Mouse (Mus musculus) MEL (cell line): ENCODE data around the gene Ddx5. TPM values are rescaled to one million over a fixed set of nuclear protein-coding genes. Genes with fewer than 3 reads are reported as not detected.

Source experiments
- DNase-seq: peaks from one replicate; pipeline ENCODE4 v3.0.0; 2011; ENCODE audit warnings: low read depth, low spot score
- H3K27ac ChIP-seq: 2 replicates; pipeline ENCODE4 v1.5.1; 2012; ENCODE audit warnings: low read depth, mild to moderate bottlenecking, control low read depth, low read length, moderate library complexity; ENCODE audit not compliant: control insufficient read depth
- H3K27me3 ChIP-seq, 2 experiments: fragments of 150-350 bp in 1 of 2; sonication (generic) in 1 of 2; 2 replicates each; pipeline ENCODE4 v1.6.1; 2012; ENCODE audit warnings: low read length in 2 of 2, mild to moderate bottlenecking in 2 of 2, improper control_type of control experiment in 1 of 2, moderate library complexity in 1 of 2; ENCODE audit not compliant: insufficient read depth in 2 of 2, control insufficient read depth in 1 of 2
- H3K36me3 ChIP-seq, 2 experiments: 2 replicates each; pipeline ENCODE4 v1.6.1; 2012 to 2014; ENCODE audit warnings: low read length in 2 of 2, improper control_type of control experiment in 1 of 2, inconsistent platforms in 1 of 2, mild to moderate bottlenecking in 1 of 2; ENCODE audit not compliant: insufficient read depth in 2 of 2, control insufficient read depth in 1 of 2
- H3K4me1 ChIP-seq, 2 experiments: fragments of 150-350 bp in 1 of 2; sonication (generic) in 1 of 2; 2 replicates each; pipeline ENCODE4 v1.6.1; 2012; ENCODE audit warnings: low read length in 2 of 2, improper control_type of control experiment in 1 of 2, mild to moderate bottlenecking in 1 of 2; ENCODE audit not compliant: insufficient read depth in 2 of 2, control insufficient read depth in 1 of 2
- H3K4me3 ChIP-seq, 2 experiments: fragments of 150-350 bp in 1 of 2; sonication (generic) in 1 of 2; 2 replicates each; pipeline ENCODE4 v1.5.1; 2012; ENCODE audit warnings: low read depth in 2 of 2, low read length in 2 of 2, mild to moderate bottlenecking in 2 of 2, moderate library complexity in 2 of 2, control low read depth in 1 of 2, improper control_type of control experiment in 1 of 2; ENCODE audit not compliant: control insufficient read depth in 1 of 2, insufficient read depth in 1 of 2
- H3K79me2 ChIP-seq: 2 replicates; pipeline ENCODE4 v1.6.1; 2012; ENCODE audit warnings: mild to moderate bottlenecking, low read length, moderate library complexity; ENCODE audit not compliant: control insufficient read depth, poor library complexity, insufficient read depth
- H3K9ac ChIP-seq: 2 replicates; pipeline ENCODE4 v1.6.1; 2012; ENCODE audit warnings: low read depth, mild to moderate bottlenecking, control low read depth, low read length, moderate library complexity; ENCODE audit not compliant: control insufficient read depth, poor library complexity, severe bottlenecking
- H3K9me3 ChIP-seq: fragments of 150-350 bp; sonication (generic); replicated peaks from 2 replicates; pipeline ENCODE4 v1.6.1; 2012; ENCODE audit warnings: mild to moderate bottlenecking, low read length, improper control_type of control experiment, moderate library complexity; ENCODE audit not compliant: insufficient read depth
- BHLHE40 ChIP-seq: IDR thresholded peaks from 2 replicates; pipeline ENCODE4 v1.6.1; 2012; ENCODE audit warnings: low read depth, mild to moderate bottlenecking, inconsistent platforms, low read length, improper control_type of control experiment, borderline replicate concordance
- CHD2 ChIP-seq: IDR thresholded peaks from 2 replicates; pipeline ENCODE4 v1.6.1; 2011; ENCODE audit warnings: low read length, improper control_type of control experiment
- CTCF ChIP-seq, 3 experiments: IDR thresholded peaks in 2 of 3; conservative IDR thresholded peaks in 1 of 3; 2 replicates each; pipeline ENCODE4 v1.5.1; 2011 to 2012; ENCODE audit warnings: low read length in 3 of 3, low read depth in 2 of 3, mild to moderate bottlenecking in 2 of 3, improper control_type of control experiment in 1 of 3, inconsistent platforms in 1 of 3, mixed read lengths in 1 of 3, moderate library complexity in 1 of 3; ENCODE audit not compliant: control insufficient read depth in 1 of 3, insufficient read depth in 1 of 3, poor library complexity in 1 of 3, severe bottlenecking in 1 of 3
- ELF1 ChIP-seq: IDR thresholded peaks from 2 replicates; pipeline ENCODE4 v1.6.1; 2014; ENCODE audit warnings: low read depth, mild to moderate bottlenecking, inconsistent platforms, low read length, improper control_type of control experiment, moderate library complexity
- EP300 ChIP-seq, 2 experiments: IDR thresholded peaks; 2 replicates each; pipeline ENCODE4 v1.6.1; 2011; ENCODE audit warnings: improper control_type of control experiment in 2 of 2, low read length in 2 of 2, low read depth in 1 of 2, mild to moderate bottlenecking in 1 of 2
- ETS1 ChIP-seq: IDR thresholded peaks from 2 replicates; pipeline ENCODE4 v1.6.1; 2012; ENCODE audit warnings: low read depth, mild to moderate bottlenecking, inconsistent platforms, low read length, improper control_type of control experiment, moderate library complexity
- GATA1 ChIP-seq: IDR thresholded peaks from 2 replicates; pipeline ENCODE4 v1.6.1; 2011; ENCODE audit warnings: low read depth, low read length, improper control_type of control experiment
- HCFC1 ChIP-seq: IDR thresholded peaks from 2 replicates; pipeline ENCODE4 v1.6.1; 2012; ENCODE audit warnings: low read depth, mild to moderate bottlenecking, inconsistent platforms, low read length, improper control_type of control experiment, moderate library complexity
- JUND ChIP-seq: IDR thresholded peaks from 2 replicates; pipeline ENCODE4 v1.6.1; 2011; ENCODE audit warnings: low read depth, mild to moderate bottlenecking, improper control_type of control experiment, low read length
- KAT2A ChIP-seq: conservative IDR thresholded peaks from 2 replicates; pipeline ENCODE4 v1.6.1; 2012; ENCODE audit warnings: low read depth, low read length, improper control_type of control experiment, inconsistent platforms
- MAFK ChIP-seq: IDR thresholded peaks from 2 replicates; pipeline ENCODE4 v1.6.1; 2011; ENCODE audit warnings: low read depth, mild to moderate bottlenecking, low read length, improper control_type of control experiment, borderline replicate concordance
- MAX ChIP-seq: IDR thresholded peaks from 2 replicates; pipeline ENCODE4 v1.6.1; 2011; ENCODE audit warnings: low read length, improper control_type of control experiment
- MAZ ChIP-seq: IDR thresholded peaks from 2 replicates; pipeline ENCODE4 v1.6.1; 2012; ENCODE audit warnings: low read depth, mild to moderate bottlenecking, inconsistent platforms, low read length, improper control_type of control experiment
- MXI1 ChIP-seq: IDR thresholded peaks from 2 replicates; pipeline ENCODE4 v1.6.1; 2011; ENCODE audit warnings: mild to moderate bottlenecking, low read depth, low read length, improper control_type of control experiment
- NELFE ChIP-seq: IDR thresholded peaks from 2 replicates; pipeline ENCODE4 v1.6.1; 2011; ENCODE audit warnings: low read depth, low read length, improper control_type of control experiment
- NRF1 ChIP-seq: IDR thresholded peaks from 2 replicates; pipeline ENCODE4 v1.6.1; 2014; ENCODE audit warnings: low read depth, mild to moderate bottlenecking, inconsistent platforms, low read length, improper control_type of control experiment, moderate library complexity; ENCODE audit not compliant: poor library complexity, insufficient read depth, severe bottlenecking
- POLR2A ChIP-seq, 2 experiments: IDR thresholded peaks; 2 replicates each; pipeline ENCODE4 v1.6.1; 2011 to 2012; ENCODE audit warnings: low read length in 2 of 2, mild to moderate bottlenecking in 2 of 2, control low read depth in 1 of 2, improper control_type of control experiment in 1 of 2, low read depth in 1 of 2, moderate library complexity in 1 of 2; ENCODE audit not compliant: control insufficient read depth in 1 of 2, insufficient read depth in 1 of 2, poor library complexity in 1 of 2
- POLR2AphosphoS2 ChIP-seq: IDR thresholded peaks from 2 replicates; pipeline ENCODE4 v1.6.1; 2011; ENCODE audit warnings: low read length, improper control_type of control experiment
- POLR2AphosphoS5 ChIP-seq: IDR thresholded peaks from 2 replicates; pipeline ENCODE4 v1.6.1; 2012; ENCODE audit warnings: low read depth, borderline replicate concordance, mild to moderate bottlenecking, inconsistent platforms, low read length, moderate library complexity, mixed read lengths
- RAD21 ChIP-seq: IDR thresholded peaks from 2 replicates; pipeline ENCODE4 v1.6.1; 2011; ENCODE audit warnings: mild to moderate bottlenecking, low read depth, low read length, improper control_type of control experiment
- RCOR1 ChIP-seq: IDR thresholded peaks from 2 replicates; pipeline ENCODE4 v1.6.1; 2012; ENCODE audit warnings: low read depth, mild to moderate bottlenecking, inconsistent platforms, low read length, improper control_type of control experiment
- TAL1 ChIP-seq: IDR thresholded peaks from 2 replicates; pipeline ENCODE4 v1.6.1; 2012; ENCODE audit warnings: mild to moderate bottlenecking, inconsistent platforms, low read length, moderate library complexity, mixed read lengths
- TBP ChIP-seq: IDR thresholded peaks from 2 replicates; pipeline ENCODE4 v1.8.0; 2011; ENCODE audit warnings: low read depth, low read length, improper control_type of control experiment
- UBTF ChIP-seq: IDR thresholded peaks from 2 replicates; pipeline ENCODE4 v1.6.1; 2012; ENCODE audit warnings: low read depth, mild to moderate bottlenecking, inconsistent platforms, low read length, improper control_type of control experiment, moderate library complexity, borderline replicate concordance; ENCODE audit not compliant: insufficient read depth
- USF1 ChIP-seq: IDR thresholded peaks from 2 replicates; pipeline ENCODE4 v1.6.1; 2014; ENCODE audit warnings: low read depth, mild to moderate bottlenecking, inconsistent platforms, low read length, improper control_type of control experiment, moderate library complexity
- USF2 ChIP-seq, 2 experiments: IDR thresholded peaks; 2 replicates each; pipeline ENCODE4 v1.6.1; 2011 to 2012; ENCODE audit warnings: improper control_type of control experiment in 2 of 2, low read length in 2 of 2, borderline replicate concordance in 1 of 2, inconsistent platforms in 1 of 2, low read depth in 1 of 2, mild to moderate bottlenecking in 1 of 2; ENCODE audit not compliant: insufficient read depth in 1 of 2
- ZC3H11A ChIP-seq: IDR thresholded peaks from 2 replicates; pipeline ENCODE4 v1.6.1; 2012; ENCODE audit warnings: low read depth, mild to moderate bottlenecking, inconsistent platforms, low read length, improper control_type of control experiment
- ZMIZ1 ChIP-seq: IDR thresholded peaks from 2 replicates; pipeline ENCODE4 v1.6.1; 2012; ENCODE audit warnings: low read depth, mild to moderate bottlenecking, inconsistent platforms, low read length, improper control_type of control experiment, moderate library complexity
- ZNF384 ChIP-seq: IDR thresholded peaks from 2 replicates; pipeline ENCODE4 v1.6.1; 2012; ENCODE audit warnings: low read depth, mild to moderate bottlenecking, inconsistent platforms, low read length, improper control_type of control experiment
- polyA plus RNA-seq, 2 experiments: library from polyadenylated mRNA; stranded (reverse) in 1 of 2; unstranded in 1 of 2; fragments of >175 nt in 1 of 2; fragments of >200 nt in 1 of 2; gene quantifications; 2 replicates each; pipeline versions ENCODE4 v1.2.1 to v1.2.4; 2012; ENCODE audit warnings: low replicate concordance in 2 of 2, low read depth in 1 of 2; ENCODE audit not compliant: insufficient read length in 2 of 2, insufficient read depth in 1 of 2, missing spikeins in 1 of 2
- total RNA-seq: library from RNA; depleted of rRNA; stranded (reverse); fragments of 300-350 nt; gene quantifications from 2 replicates; pipeline ENCODE4 v1.2.3, GENCODE M21; 2012

Gene Ddx5
- total and polyA plus RNA-seq, 3 experiments, result 338 to 3,269 (median 748) TPM

DNA sequence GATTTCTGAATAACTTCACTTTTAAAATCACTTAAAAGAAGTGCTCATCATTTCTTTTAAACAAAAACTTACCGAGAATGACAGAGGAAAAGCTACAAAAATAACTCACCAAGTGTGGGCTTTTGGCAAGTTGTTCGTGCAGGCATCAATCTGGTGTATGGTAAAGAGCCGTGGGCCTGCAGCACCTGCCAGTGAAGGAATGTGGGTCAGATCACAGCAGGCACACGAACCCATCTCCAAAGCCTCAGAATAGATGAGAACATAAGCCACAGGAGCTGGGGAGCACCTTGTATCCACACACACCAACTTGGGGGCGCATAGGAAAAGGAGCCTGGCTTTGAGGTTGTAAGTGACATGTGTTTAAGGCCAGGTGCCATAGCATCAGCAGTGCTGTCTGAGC lies 33.9 kb upstream of the Ddx5 start:
- TF ChIP-seq UBTF (no peak), MAX (no peak), GATA1 (no peak), USF2 (IDR thresholded peaks at IDR 0.05; ENCODE audit: borderline replicate concordance in 1 of 2, insufficient read depth in 1 of 2, low read depth in 1 of 2, low read length in 2 of 2) (no peak), HCFC1 (no peak), RCOR1 (no peak), EP300 (IDR thresholded peaks at IDR 0.05; ENCODE audit: low read depth in 1 of 2, low read length in 2 of 2) (no peak), CHD2 (no peak), ELF1 (no peak), NRF1 (no peak), TBP (no peak), RAD21 (no peak), POLR2A (IDR thresholded peaks at IDR 0.05; ENCODE audit: control insufficient read depth in 1 of 2, insufficient read depth in 1 of 2, low read depth in 1 of 2, low read length in 2 of 2, poor library complexity in 1 of 2) (no peak), MAFK (no peak), USF1 (no peak)
- Histone ChIP-seq H3K9ac (no peak overlapping the region), H3K4me3 (no peak overlapping the region), H3K79me2 (no peaks in the 10 kb centered on the region), H3K36me3 (peaks cover 5 to 8% of the 10 kb centered on the region in 2 experiments; a peak in 3 of 4 replicates), H3K4me1 (peaks cover 0 to 2% of the 10 kb centered on the region in 2 experiments; a peak in 1 of 4 replicates), H3K27ac (no peak overlapping the region), H3K27me3 (no peaks in the 10 kb centered on the region), H3K9me3 (no peaks in the 10 kb centered on the region)
- no peak for DNase-seq

DNA sequence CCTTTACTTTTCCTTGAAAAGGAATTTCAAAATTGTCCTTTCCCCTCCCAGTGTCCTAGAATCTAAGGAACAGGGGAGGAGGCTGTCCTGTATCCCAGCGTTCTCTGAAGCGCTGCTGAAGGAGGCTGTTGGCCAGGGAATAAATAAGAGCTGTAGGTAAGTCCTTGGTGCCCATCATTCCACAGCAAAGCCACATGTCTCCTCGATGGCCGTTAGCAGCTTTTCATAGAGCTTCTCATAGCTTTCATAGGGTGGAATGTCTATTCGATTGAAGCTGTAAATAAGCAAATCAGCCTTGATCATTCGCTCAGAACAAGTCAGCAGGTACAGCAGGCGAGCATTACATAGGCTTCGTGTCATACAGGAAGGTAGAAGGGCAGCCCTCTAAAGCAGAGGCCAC lies 33.5 kb upstream of the Ddx5 start:
- no peak for TF ChIP-seq NELFE
- TF ChIP-seq MAZ, result no peak
- no peak for TF ChIP-seq BHLHE40
- no peak for TF ChIP-seq KAT2A
- no peak for TF ChIP-seq ZC3H11A
- TF ChIP-seq JUND, result no peak
- TF ChIP-seq ELF1, result no peak
- no peak for TF ChIP-seq EP300 (IDR thresholded peaks at IDR 0.05; ENCODE audit: low read depth in 1 of 2, low read length in 2 of 2)
- no peak for TF ChIP-seq POLR2AphosphoS2
- no peak for TF ChIP-seq ZMIZ1
- no peak for TF ChIP-seq POLR2AphosphoS5
- no peak for TF ChIP-seq CTCF (IDR thresholded peaks at IDR 0.05 in 2 of 3, conservative IDR thresholded peaks at IDR 0.05 in 1 of 3; ENCODE audit: control insufficient read depth in 1 of 3, insufficient read depth in 1 of 3, low read depth in 2 of 3, low read length in 3 of 3, poor library complexity in 1 of 3, severe bottlenecking in 1 of 3)
- TF ChIP-seq ETS1, result no peak
- no peak for TF ChIP-seq ZNF384
- no peak for TF ChIP-seq MXI1
- no peak for TF ChIP-seq TAL1
- Histone ChIP-seq H3K9me3 (no peaks in the 10 kb centered on the region), H3K79me2 (no peaks in the 10 kb centered on the region), H3K27me3 (no peaks in the 10 kb centered on the region), H3K36me3 (peaks cover 5 to 11% of the 10 kb centered on the region in 2 experiments; a peak in 3 of 4 replicates), H3K4me3 (no peak overlapping the region), H3K27ac (no peak overlapping the region), H3K4me1 (peaks cover 0 to 2% of the 10 kb centered on the region in 2 experiments; a peak in 1 of 4 replicates), H3K9ac (no peak overlapping the region)
- no peak for DNase-seq
